Mouse (Mus musculus) left cerebral cortex, adult 8-10 months (tissue): ENCODE results near the gene Abtb2. TPM values are rescaled to one million over a fixed set of nuclear protein-coding genes. Genes with fewer than 3 reads are reported as not detected.

ENCODE experiments used
- DNase-seq, 2 experiments: peaks; one replicate each; pipeline ENCODE4 v3.0.0; 2022; ENCODE audit warnings: low spot score in 2 of 2
- total RNA-seq, 4 experiments: library from RNA; stranded (reverse); gene quantifications; 2 replicates each; pipeline ENCODE4 v1.2.4; 2022

Gene Abtb2
- total RNA-seq, 4 experiments from 2014 or later: 8.2 to 9.0 (median 8.7) TPM

DNA sequence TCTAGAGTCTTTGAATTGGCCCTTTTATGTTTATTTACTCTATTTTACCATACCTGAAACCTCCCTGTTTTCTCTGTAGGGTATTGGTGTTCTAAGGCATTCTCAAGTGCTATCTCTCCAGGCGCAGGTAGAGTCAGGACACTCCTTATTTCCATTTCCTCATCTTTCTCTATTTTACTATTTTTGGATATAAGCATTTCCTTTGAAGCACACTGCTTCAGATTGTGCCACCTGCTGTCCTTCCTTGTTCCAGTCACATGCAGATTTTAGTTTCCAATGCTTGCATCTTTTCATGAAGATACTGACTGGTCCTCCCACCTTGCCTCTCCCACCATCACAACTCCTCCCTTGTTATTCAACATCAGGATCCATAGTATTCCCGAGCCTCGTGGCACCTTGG is 47.8 kb downstream of the Abtb2 start:
- no peak for DNase-seq

DNA sequence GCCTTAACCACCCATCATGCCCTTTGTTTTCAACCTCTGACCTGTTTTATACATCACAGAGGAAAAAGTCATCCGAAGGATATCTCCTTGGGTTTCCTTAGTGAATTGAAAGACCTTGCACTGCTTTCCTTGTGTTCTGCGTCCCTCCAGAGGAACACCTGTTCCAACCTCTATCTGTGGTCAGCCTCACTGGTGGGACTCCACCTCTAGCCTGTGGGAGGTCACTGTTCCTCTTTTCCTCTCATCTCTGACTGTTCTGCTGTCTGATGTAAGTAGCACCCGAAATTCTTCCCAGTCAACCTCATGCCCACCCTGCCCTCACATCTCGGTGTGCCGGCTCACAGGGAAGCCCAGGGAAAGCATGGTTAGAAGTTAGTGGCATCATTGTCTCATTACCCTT is 48.9 kb downstream of the Abtb2 start:
- DNase-seq: no peak

DNA sequence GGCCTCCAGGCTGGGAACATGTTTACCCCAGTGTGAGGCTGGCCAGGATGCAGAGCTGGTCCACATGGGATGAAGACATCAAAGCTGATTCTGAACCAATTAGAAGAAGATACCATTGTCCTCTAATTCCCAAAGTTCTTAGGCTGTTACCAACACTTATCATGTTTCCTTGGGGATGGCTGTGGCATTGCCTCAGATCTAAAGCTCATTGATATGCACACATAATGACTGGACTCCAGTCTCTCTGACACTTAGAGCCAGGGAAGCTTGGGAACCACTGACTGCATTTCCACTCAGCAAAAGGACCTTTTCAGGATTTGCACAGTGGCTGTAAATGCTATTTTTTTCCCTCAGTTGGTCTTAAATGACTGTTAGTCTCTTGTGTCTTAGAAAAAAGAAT is 52.3 kb downstream of the Abtb2 start:
- no peak for DNase-seq

DNA sequence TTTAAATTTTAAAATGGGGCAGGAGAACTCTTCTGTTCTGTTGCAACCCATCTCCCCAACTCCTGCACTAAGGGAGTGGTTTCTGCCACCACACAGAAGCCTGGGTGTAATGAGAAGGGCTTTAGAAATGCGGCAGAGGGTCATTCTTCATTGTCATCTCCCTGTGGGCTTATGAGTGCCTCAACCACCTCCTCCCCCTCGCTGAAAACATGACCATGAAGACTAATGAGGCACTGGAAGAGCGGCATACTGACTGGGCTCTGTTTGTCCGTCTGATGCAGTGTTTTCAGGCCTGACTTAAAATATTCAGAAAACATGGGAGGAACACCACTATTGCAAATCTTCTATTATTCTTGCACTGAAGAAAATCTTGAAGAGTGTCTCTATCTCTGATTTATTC is 56.8 kb downstream of the Abtb2 start:
- DNase-seq: no peak

DNA sequence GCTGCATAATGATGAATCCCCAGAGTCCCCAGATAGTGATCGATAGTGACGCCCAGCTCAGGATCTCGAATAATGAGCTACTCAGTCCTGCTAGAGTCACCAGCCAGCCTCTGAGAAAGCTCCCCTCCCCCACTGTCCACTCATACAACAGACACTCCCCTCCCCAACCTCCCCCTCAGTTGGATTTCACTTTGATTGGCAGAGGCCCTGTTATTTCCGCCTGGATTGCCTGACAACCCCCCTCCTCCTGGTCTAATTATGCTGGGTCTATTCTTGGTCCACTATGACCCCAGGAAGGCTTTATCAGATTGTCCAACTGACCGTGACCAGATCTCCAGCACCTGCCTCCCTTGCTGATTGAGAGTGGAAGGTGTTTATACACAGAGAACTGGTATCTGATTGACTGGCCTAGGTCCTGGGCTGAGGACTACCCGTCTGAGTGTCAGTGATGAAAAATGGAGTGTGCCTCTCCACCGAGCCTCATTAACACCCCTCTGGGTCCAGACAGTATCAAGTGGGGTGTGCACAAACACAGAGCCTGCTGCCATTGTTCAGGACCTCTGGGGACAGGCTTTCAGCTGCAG is 59.3 kb downstream of the Abtb2 start:
- no peak for DNase-seq

DNA sequence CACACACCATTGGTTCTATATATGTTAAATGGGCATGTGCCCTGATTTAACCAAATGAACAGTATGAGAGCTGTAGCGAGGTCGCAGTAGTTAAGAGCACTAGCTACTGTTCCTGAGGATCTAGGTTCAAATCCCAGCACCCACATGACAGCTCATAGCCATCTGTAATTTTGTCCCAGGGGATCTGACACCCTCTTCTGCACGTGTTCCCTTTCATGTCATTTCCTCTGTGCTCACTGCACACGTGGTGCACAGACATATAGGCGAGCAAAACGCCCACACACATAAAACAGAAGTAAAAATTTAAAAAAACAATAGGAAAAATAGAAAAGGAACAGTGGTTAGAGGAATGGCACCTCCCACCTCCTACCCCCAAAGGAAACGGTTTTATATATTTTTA is 61.0 kb downstream of the Abtb2 start:
- no peak for DNase-seq

DNA sequence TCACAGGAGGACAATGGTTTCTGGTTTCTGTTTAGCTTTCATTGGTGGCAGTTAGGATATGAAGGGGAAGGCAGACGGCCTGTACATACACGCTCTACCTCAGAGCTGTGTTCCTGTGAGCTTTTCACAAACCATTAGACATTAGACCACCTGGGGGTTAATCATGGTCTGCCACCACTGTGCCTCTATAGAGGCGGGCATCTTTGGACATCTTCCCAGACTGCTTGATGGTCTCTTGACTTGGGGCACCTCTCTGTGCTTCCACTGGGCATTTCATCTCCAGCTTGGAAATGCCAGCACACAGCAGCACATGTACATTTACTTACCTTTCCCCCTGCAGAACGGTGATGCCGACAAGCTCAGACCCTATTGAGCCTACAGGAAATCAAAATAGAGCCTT is 63.8 kb downstream of the Abtb2 start:
- no peak for DNase-seq

DNA sequence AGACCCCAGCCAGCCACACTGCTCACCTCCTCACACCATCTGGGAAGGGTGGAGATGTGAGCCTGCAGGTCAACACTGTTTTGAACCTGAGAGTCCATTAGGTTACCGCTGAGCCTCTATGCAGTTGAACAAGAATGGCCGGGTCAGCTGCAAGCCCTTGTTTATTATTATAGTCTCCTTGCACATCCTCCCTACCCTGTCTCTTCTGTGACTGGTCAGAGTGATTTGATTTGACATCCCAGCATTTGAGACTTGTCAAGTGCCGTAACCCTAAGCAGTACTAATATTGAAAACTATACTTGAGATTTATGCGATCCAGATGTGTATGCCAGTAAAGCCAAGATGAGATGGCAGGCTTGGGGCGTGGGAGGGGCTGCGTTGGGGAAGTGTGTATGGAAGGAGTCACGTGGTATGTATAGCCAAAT is 65.2 kb downstream of the Abtb2 start:
- DNase-seq: no peak

DNA sequence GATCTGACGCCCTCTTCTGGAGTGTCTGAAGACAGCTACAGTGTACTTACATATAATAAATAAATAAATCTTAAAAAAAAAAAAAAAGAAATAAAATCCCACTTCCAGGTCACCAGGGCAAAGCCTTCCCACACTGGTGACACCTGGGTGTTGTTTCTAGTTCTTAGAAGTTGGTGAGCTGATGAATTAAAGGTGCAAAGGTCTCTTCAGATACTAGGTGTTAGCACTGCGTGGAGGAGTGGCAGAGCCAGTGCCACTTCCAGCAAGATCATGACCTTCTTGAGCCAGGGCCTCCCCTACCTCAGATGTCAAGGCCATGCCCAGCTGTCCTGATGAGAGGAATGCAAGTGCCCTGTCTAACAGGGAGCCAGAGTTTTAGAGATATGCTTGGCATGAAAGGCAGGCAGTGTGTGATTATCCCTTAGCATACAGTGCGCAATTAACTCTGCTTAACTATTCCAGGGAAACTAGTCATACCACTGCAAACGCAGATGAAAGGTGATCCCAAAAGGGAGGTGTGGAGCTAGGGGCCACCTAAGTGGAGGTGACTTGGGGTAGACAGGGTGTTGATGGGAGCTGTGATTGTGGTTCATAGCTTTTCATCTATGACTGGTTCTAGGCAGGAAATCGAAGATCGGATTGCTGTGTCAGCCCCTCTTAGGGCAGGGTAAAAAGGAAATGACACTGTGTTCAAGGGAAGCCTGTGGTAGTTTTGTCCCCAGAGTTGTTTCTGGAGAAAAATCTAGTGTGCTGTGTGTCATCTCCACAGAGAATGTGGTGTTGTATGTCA is 66.2 kb downstream of the Abtb2 start:
- DNase-seq: no peak

DNA sequence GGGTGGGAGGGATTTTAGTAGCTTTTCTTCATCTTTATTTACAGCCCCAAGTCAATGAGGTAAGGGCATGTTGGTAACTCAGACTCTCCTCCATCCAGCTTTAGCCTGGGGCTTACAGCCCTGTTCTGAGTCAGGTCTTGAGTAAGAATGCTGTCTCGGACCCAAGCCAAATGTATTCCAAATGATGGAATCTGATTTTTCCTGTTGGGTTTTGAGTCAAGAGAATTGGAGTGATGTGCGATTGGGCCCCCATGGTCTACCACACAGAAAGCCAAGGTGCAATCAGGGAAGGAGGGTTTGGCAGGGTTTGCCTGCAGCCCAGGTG is 66.8 kb downstream of the Abtb2 start:
- DNase-seq: no peak

DNA sequence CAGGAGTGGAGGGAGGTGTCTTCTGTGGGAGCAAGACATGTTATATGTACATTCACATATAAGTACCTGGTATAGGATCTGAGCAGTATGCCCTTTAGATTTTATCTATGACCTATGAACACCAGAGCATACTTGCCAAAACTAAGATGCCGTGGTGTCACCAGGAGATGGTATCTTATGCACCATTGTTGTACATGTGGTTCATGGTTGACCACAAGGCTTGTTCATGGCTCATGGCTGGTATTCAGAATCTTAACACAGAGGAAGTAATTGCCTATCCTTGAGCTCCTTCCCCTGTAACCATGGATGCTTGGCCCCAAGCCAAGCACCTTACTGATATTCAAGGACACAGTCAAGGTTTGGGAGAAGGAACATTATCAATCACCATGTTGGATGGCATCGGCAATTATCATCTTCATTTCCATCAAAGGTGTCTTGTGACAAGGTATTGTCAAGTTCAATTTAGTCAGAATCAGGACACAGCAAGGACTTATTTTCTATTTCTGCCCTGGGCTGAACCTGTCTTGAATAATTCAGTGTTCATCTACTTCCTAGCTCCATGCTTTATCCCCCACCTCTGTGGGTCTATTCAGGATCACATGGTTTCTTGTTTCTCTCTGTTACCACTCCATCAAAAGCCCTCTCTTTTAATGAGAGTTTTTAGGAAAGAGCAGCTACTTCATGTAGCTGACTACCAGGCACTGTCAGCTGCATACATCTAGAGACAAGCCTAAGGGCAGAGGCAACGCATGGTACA is 69.8 kb downstream of the Abtb2 start:
- DNase-seq: no peak

DNA sequence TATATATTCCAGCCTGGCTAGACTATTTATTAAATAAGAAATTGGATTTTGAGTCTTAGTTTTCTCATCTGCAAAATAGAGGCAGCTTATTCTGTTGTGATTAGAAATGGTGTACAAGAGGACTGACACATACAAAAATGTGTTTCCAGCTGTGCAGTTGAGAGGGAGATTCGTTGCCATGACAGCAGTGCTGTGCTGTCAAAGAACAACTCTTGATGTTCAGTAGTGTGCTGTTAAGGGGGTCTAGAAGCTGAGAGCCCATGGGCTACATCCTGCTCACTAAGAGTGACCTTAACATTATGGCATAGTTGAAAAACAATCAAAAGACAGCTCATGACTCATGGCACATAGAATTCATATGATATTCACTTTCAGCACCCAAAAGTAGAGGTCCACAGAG is 71.3 kb downstream of the Abtb2 start:
- no peak for DNase-seq

DNA sequence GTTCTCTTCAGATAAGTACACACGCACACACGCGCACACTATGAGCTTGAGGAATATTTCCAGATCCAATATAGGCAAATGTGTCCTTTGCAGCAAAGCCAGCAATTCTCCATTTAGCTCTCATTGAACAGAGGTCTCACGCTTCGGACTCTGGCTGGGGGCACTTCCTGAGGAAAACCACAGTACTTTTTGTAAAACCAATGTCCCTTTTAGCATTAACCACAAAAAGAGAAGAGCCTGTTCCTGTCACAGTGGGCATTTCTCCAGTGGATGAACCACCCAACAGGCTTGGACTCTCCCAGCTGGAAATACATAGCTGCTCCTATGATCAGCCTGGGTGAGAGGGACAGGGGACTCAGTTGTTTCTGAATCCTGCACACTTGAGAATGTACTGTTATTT is 71.8 kb downstream of the Abtb2 start:
- no peak for DNase-seq

DNA sequence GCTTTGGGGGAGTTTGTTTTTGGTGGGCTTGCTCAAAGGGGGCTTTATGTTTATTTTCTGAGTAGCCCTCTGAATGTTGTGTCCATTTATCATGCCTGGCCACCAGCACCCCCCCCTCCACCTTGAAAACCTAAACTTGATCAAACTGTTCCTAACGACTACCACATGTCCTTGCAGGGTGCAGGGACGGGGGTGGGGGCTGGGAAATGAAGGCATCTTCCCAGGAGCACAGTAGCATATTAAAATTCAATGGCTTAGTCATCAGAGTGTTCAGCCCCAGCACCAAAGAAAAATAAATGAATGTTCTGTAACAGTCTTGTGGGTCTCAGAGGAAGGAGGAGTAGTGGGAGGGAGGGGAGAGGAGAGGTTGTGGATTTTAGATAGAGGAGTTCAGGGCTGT is 73.6 kb downstream of the Abtb2 start:
- DNase-seq: no peak

DNA sequence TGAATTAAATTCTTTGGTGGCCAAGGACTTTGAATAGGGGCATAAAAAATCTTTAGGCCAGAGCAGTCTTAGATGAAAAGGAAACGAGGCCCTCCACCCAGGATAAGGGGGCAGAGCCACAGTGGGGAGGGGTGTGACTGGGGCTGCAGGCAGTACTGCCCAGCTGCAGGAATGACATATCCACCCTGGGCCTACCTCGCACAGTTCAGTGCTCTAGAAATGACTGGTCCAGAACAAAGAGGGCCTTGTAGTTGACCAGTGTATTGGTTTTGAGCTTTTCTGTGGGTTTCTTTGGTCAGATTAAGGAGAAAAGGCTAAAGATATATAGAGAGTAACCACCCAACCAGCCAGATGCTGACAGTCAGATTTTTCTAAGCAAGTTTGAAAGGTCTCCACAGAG is 74.8 kb downstream of the Abtb2 start:
- DNase-seq: no peak

DNA sequence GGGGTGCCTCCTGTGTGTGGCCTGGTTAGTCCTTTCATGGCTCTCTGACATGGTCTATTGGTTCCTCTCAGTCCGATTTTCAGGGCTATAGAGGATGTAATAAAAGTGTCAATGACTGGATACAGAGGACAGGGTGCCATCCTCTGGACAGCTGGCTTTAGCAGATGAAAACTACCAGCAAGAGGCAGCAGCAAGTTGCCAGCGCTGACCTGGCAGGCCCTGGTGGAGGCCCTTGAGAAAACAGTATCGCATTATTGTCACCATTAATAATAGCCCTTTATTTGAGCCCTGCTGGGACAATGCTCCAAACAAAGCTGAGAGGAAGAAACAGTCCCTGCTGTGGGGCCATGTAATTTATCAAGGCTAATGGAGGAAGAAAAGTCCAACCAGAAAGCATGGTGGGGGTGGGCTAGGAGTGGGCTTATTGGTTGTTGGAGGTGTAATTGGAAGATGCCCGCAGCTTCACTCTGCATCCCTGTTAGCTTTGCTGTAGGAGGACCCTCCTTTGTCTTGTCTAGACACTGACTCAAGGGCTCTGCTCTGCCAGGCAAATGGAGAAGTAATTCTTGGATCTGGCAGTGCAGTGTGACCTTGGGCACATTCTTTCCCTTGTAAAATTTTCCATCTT is 77.6 kb downstream of the Abtb2 start:
- DNase-seq: peak in 1 of 2 experiments; percentile 30

DNA sequence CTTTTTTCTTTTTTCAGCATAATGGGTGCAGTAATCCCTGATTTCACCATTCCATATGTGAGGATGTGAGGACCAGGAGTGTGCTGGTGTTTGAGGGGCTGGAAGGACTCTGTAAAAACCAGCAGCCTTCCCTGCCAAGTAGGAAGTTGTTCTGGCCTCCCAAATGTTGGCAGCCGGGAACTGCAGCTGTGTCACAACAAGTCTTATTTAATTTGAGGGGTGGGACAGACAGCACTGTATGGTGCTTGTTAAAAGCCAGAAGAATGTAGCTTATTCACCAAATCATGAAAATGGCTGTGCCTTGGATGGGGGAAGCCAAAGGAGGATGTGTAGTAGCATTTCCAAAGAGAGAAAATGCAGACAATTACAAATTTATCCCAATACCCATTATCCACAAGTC is 78.3 kb downstream of the Abtb2 start:
- no peak for DNase-seq

DNA sequence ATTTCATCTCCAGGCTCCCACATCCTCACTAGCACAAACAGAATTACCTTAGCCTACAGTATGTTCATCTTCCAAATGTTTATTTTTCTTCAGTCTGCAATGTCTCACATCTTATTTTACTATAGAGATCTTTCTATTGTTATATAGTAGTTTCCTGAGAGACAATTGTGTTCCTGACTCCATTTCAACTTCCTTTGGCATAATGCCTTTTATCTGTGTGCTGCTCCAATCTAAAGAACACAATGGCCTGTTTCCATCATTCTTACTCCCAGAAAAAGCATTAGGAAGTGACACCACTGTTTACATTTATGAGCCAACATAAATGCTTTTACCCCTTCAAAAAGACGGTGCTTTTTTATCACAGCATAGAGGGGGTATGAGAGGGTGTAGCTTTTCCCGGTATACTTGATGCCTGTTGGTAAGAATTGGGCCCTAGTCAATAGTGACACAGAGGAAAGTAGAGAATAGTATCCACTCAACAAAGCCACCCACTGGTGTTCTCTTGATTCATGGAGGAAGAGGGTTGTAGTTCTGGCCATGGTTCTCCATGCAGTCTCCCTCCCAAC is 84.3 kb downstream of the Abtb2 start:
- no peak for DNase-seq

DNA sequence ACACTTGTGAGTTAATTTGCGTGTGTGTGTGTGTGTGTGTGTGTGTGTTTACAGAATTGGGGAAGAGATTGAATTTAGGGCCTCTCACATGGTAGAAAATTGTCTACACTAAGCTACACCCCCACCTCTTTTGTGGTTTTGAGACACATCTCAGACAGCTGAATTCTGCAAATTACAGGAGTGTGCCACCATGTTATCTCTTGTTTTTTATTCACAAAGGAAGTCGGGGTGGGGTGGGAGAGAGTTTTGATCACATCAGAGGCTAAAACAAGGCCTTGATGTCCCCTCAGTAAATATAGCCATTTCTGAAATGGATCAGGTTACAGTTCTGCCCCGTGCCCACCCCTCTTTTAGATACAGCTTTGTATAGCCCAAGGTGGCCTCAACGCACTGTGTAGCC is 86.0 kb downstream of the Abtb2 start:
- no peak for DNase-seq

DNA sequence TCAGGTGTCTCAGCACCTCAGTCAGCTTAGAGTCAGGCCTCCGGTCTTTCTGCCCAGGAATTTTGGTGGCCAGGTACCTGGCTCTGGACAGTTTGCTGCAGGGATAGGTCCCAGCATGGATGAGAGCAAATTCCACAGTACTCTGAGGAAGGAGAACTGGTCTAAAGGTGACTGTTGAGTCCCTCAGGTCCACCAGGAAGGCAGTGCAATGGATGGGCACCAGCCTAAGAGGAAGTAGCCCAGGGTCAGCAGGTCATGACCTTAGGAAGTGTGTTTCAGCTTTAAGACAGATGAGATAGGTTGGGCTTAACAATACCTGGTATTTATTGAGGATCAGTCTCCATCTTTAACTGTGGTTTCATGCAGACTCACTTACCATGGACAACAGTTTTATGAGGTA is 88.9 kb downstream of the Abtb2 start:
- no peak for DNase-seq

DNA sequence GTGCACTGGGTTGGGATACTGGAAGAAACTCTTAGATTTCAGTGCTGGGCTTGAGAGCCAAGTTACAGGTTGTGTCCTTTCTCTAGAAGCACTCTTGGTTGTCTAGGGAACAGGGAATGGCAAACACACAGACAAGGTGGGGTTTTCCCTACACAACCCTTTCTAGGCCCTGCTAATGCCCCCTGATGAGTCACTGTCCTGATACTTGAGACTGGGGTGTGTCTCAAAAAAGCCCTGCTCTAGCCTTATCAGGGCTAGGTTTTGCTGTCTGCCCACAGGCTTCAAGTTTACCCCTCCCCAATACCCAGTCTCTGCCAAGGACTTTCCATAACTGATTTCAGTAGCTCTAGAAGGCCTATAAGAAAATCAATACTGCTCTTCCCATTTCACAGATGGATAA is 89.9 kb downstream of the Abtb2 start:
- no peak for DNase-seq

DNA sequence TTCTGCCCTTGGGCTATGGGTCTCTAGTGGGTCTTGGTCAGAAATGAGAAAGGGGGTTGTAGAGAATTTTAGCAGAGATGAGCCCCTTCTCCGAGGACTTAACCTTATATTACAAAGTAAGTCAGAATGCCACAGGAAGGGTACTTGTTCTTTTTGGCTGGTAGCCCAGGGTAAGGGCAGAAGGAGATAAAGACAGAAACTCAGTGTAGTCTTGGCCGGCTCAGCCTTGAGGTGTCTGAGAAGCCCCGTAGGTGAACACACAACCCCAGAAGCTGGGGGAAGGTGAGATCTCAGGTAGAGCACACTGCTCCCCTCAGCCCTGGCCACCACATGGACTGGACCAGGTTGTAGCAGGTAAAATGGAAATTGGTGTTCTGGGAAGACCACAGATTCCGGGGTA is 93.1 kb downstream of the Abtb2 start:
- no peak for DNase-seq
